28 mouse cellular contexts compared by ENCODE assay signal in genomic region chr6:102427549-102427948, GRCm38 (mm10).
A peak's percentile ranks its signal among the peaks of the same experiment; 100 is the strongest.
DNase-seq lines count a peak whose midpoint lies in the region; ATAC-seq and TF ChIP-seq lines count a peak whose summit lies in the region.
"Had no signal": no experiment of that assay in that cellular context is flagged by ENCODE, and none has a peak within 500 bp of the region (broad histone marks: within the 10 kb centered on the region; RNA-seq: fewer than 3 reads in every experiment).

No protein-coding gene starts in this region.

- no peak overlapping the region for H3K27ac ChIP-seq in kidney, postnatal 0 days
- H3K27ac ChIP-seq: embryonic facial prominence, embryonic 12.5 days; gastrocnemius, adult 2 months; heart, adult 2 months; hindbrain, embryonic 13.5 days; limb, embryonic 10.5 days; limb, embryonic 15.5 days; liver, embryonic 13.5 days; midbrain, embryonic 13.5 days; neural tube, embryonic 13.5 days had no signal

- peak; percentile 14 to 31 for DNase-seq in cerebellum, postnatal 14 days
- DNase-seq in kidney, postnatal 0 days (ENCODE audit: low spot score) = peak; percentile 56
- no peak for DNase-seq in kidney, adult 11 months
- DNase-seq in layer of hippocampus, adult 9-11 months = peak; percentile 6
- DNase-seq in layer of hippocampus, postnatal 25 days (ENCODE audit: extremely low spot score in 1 of 2, low spot score in 1 of 2) = no peak
- peak; percentile 28 for DNase-seq in telencephalon, adult 2 months (ENCODE audit: low read depth, low spot score)
- DNase-seq: adrenal gland, postnatal 14 days; cerebellum, adult 2 months; cerebellum, postnatal 36 days; embryo, embryonic 11 days; gastrocnemius, adult 2 months; heart, adult 2 months; heart, postnatal 4 days; liver, embryonic 13.5 days; lung, adult 18-20 months; lung, postnatal 4 days; thymus, postnatal 4 days had no signal

- no peaks in the 10 kb centered on the region for H3K9me3 ChIP-seq in kidney, postnatal 0 days (replicated peaks; ENCODE audit: low read length)
- H3K9me3 ChIP-seq: embryonic facial prominence, embryonic 12.5 days; heart, embryonic 12.5 days; hindbrain, embryonic 13.5 days; limb, embryonic 10.5 days; limb, embryonic 15.5 days; liver, embryonic 13.5 days; midbrain, embryonic 13.5 days; neural tube, embryonic 13.5 days had no signal

- no peaks in the 10 kb centered on the region for H3K4me1 ChIP-seq in kidney, postnatal 0 days (replicated peaks; ENCODE audit: insufficient read depth, low read length)
- H3K4me1 ChIP-seq: embryonic facial prominence, embryonic 12.5 days; heart, embryonic 12.5 days; hindbrain, embryonic 13.5 days; limb, embryonic 10.5 days; limb, embryonic 15.5 days; liver, embryonic 13.5 days; midbrain, embryonic 13.5 days; neural tube, embryonic 13.5 days had no signal

- WGBS in kidney, postnatal 0 days = 33% methylated on average over 1 of the region's 1 CpGs

- H3K9ac ChIP-seq in kidney, postnatal 0 days (ENCODE audit: low read depth, low read length) = no peak overlapping the region
- H3K9ac ChIP-seq: embryonic facial prominence, embryonic 12.5 days; heart, embryonic 12.5 days; hindbrain, embryonic 13.5 days; limb, embryonic 15.5 days; liver, embryonic 13.5 days; midbrain, embryonic 13.5 days; neural tube, embryonic 13.5 days had no signal

- H3K27me3 ChIP-seq in kidney, postnatal 0 days (ENCODE audit: insufficient read depth, low read length) = no peaks in the 10 kb centered on the region
- H3K27me3 ChIP-seq: embryonic facial prominence, embryonic 12.5 days; heart, embryonic 12.5 days; hindbrain, embryonic 13.5 days; limb, embryonic 15.5 days; liver, embryonic 13.5 days; midbrain, embryonic 13.5 days; neural tube, embryonic 13.5 days had no signal

- no peak for ATAC-seq in cerebellum, adult (ENCODE audit: insufficient number of reproducible peaks, low FRiP score, low TSS enrichment)
- ATAC-seq in kidney, postnatal 0 days (replicated peaks; ENCODE audit: low FRiP score, low read depth) = no peak
- ATAC-seq: forebrain, embryonic 14.5 days; intestine, embryonic 16.5 days; lung, postnatal 0 days; midbrain, embryonic 13.5 days had no signal

- H3K4me3 ChIP-seq in kidney, postnatal 0 days (replicated peaks; ENCODE audit: low read depth, low read length) = no peak overlapping the region
- H3K4me3 ChIP-seq: embryonic facial prominence, embryonic 12.5 days; gastrocnemius, adult 2 months; heart, adult 2 months; heart, embryonic 12.5 days; hindbrain, embryonic 13.5 days; limb, embryonic 10.5 days; limb, embryonic 15.5 days; liver, embryonic 13.5 days; midbrain, embryonic 13.5 days; neural tube, embryonic 13.5 days had no signal

- H3K36me3 ChIP-seq in kidney, postnatal 0 days (ENCODE audit: insufficient read depth, low read length) = no peaks in the 10 kb centered on the region
- H3K36me3 ChIP-seq: embryonic facial prominence, embryonic 12.5 days; heart, embryonic 12.5 days; hindbrain, embryonic 13.5 days; limb, embryonic 10.5 days; limb, embryonic 15.5 days; liver, embryonic 13.5 days; midbrain, embryonic 13.5 days; neural tube, embryonic 13.5 days had no signal

- H3K4me2 ChIP-seq in kidney, postnatal 0 days (ENCODE audit: low read length) = no peak overlapping the region
- H3K4me2 ChIP-seq: embryonic facial prominence, embryonic 12.5 days; heart, embryonic 12.5 days; hindbrain, embryonic 13.5 days; limb, embryonic 15.5 days; liver, embryonic 13.5 days; midbrain, embryonic 13.5 days; neural tube, embryonic 13.5 days had no signal

- TF ChIP-seq CTCF in kidney, postnatal 0 days (IDR thresholded peaks at IDR 0.05; ENCODE audit: low read depth) = no peak

Comparison
In these comparisons a context has a peak if more than half of its experiments do, and no peak if none do; other contexts are left out.
1. DNase-seq: peak in cerebellum, postnatal 14 days (2 of 2), kidney, postnatal 0 days (single experiment), layer of hippocampus, adult 9-11 months (single experiment) and telencephalon, adult 2 months (single experiment); none in kidney, adult 11 months (single experiment) and layer of hippocampus, postnatal 25 days (0 of 2).